Mouse (Mus musculus) hindbrain, embryonic 13.5 days (tissue): Measurements from ENCODE around the gene Tjp2. TPM values are rescaled to one million over a fixed set of nuclear protein-coding genes. Genes with fewer than 3 reads are reported as not detected.
"Not testable (repeated sequence)": the region's sequence is repeated elsewhere in the genome, so short reads cannot be mapped to it uniquely, and the experiment has no call there.

Experiments used
- ATAC-seq: fragments of 200-750 bp; cut with Nextera tagmentation; 2 replicates; pipeline ENCODE4 v1.8.0; 2017; ENCODE audit warnings: moderate TSS enrichment; ENCODE audit not compliant: low FRiP score
- H3K27ac ChIP-seq: fragments of 300-500 bp; sonication (generic); 2 replicates; pipeline ENCODE4 v1.5.1; 2015; ENCODE audit warnings: inconsistent platforms, mild to moderate bottlenecking, moderate library complexity
- H3K27me3 ChIP-seq: fragments of 300-500 bp; sonication (generic); 2 replicates; pipeline ENCODE4 v1.6.1; 2015; ENCODE audit warnings: mild to moderate bottlenecking, inconsistent platforms
- H3K36me3 ChIP-seq: fragments of 300-500 bp; sonication (generic); 2 replicates; pipeline ENCODE4 v1.6.1; 2015; ENCODE audit warnings: mild to moderate bottlenecking, inconsistent platforms
- H3K4me1 ChIP-seq: fragments of 300-500 bp; sonication (generic); replicated peaks from 2 replicates; pipeline ENCODE4 v1.6.1; 2015; ENCODE audit warnings: inconsistent platforms
- H3K4me2 ChIP-seq: fragments of 300-500 bp; sonication (generic); 2 replicates; pipeline ENCODE4 v1.6.1; 2015; ENCODE audit warnings: inconsistent platforms, mild to moderate bottlenecking, moderate library complexity
- H3K4me3 ChIP-seq: fragments of 300-500 bp; sonication (generic); 2 replicates; pipeline ENCODE4 v1.5.1; 2015; ENCODE audit warnings: mild to moderate bottlenecking, inconsistent platforms
- H3K9ac ChIP-seq: fragments of 300-500 bp; sonication (generic); 2 replicates; pipeline ENCODE4 v1.6.1; 2015; ENCODE audit warnings: mild to moderate bottlenecking, inconsistent platforms
- H3K9me3 ChIP-seq: fragments of 300-500 bp; sonication (generic); 2 replicates; pipeline ENCODE4 v1.6.1; 2016; ENCODE audit warnings: inconsistent platforms
- WGBS: fragments of 180-500 bp; shearing (Covaris S2); methylation state at CpG from one replicate; pipeline ENCODE4 v1.1.7; 2015; 5-methylcytosine and 5-hydroxymethylcytosine counted together
- polyA plus RNA-seq: library from polyadenylated mRNA; unstranded; fragments of >200 nt; fragmentation: Nextera tagmentation; extraction: Ambion mirVana; gene quantifications from 2 replicates; pipeline ENCODE4 v1.2.1, GENCODE M21; 2015

Tjp2 gene
- polyA plus RNA-seq, 1 experiment from 2014 or later, result 12.1 TPM

DNA sequence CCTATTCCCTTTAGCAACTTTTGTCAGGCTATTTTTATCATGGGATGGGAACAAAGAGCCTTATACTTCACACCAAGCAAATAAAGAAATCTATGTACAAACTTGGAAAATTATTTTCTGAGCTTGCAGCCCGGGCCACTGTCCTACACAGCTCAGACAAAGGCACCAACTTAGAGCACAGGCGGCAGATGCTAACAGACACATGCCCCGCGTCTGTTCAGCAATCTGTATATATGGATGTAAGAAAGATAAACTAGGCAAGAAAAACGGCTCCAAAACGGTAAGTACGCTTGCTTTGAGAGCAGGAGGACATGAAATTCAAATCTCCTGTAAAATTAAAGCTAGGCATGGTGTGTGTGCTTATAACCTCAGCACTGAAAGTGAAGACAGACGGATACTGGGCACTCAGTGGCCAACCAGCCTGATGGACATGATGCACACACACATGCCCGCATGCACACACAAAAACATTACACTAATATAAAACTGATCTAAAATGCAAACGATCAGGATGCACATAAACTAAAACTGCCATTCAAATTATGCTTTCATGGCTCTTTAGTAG, 122.2 kb downstream of the Tjp2 start:
- ATAC-seq, result no peak
- Histone ChIP-seq H3K36me3 (peaks cover 20% of the 10 kb centered on the region; the same call in 1 of the 2 replicates), H3K9ac (no peak overlapping the region), H3K9me3 (no peaks in the 10 kb centered on the region), H3K4me2 (no peak overlapping the region), H3K4me1 (no peaks in the 10 kb centered on the region), H3K4me3 (no peak overlapping the region), H3K27me3 (no peaks in the 10 kb centered on the region), H3K27ac (no peak overlapping the region)
- WGBS, result 93% methylated on average over 10 of the region's 10 CpGs

DNA sequence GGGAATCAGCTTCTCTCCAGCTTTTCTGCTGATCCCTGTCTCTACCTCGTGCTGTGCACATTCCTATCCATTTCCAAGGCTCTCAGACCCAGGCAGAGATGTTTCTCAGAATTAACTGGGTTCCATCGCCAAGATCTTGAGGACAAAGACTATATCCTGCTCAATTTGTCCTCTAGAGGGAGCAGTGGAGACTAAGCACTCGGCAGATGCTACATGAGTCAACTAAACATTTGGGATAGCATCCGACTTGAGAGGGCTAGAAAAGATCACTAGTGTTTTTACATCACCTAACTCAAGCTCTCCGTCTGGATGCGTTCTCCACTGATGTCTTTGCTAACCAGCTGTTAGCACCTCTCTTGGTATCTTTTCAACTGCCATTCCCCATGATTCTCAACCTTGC, 123.6 kb downstream of the Tjp2 start:
- peaks cover 23% of the 10 kb centered on the region; the same call in 1 of the 2 replicates for H3K36me3 ChIP-seq
- ATAC-seq, result no peak
- H3K27ac ChIP-seq, result no peak overlapping the region
- WGBS, result 81% methylated on average over 6 of the region's 6 CpGs
- no peak overlapping the region for H3K9ac ChIP-seq
- H3K4me2 ChIP-seq, result no peak overlapping the region
- no peak overlapping the region for H3K4me3 ChIP-seq
- no peaks in the 10 kb centered on the region for H3K4me1 ChIP-seq
- H3K9me3 ChIP-seq, result no peaks in the 10 kb centered on the region
- no peaks in the 10 kb centered on the region for H3K27me3 ChIP-seq

DNA sequence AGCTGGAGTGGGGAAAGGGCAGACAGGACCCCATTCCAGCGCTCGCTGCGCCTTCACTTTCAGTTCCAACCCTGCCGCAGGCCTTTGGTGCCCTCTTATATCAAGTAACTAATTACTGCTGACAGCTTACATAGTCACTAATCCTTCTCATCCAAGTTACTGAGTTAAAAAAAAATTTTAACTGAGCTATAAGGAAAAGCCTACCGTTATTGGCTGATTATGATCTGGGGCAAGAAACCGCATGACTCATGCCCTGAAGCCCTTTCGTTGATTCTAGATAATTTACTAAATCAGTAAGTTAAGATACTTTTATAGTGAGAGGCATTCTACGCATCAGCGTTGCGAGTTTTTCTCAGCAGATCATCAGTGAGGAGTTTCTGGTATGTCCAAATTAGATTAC, 126.1 kb downstream of the Tjp2 start:
- H3K9ac ChIP-seq, result no peak overlapping the region
- no peaks in the 10 kb centered on the region for H3K9me3 ChIP-seq
- no peak for ATAC-seq
- no peak overlapping the region for H3K27ac ChIP-seq
- peaks cover 42% of the 10 kb centered on the region for H3K36me3 ChIP-seq
- no peaks in the 10 kb centered on the region for H3K4me1 ChIP-seq
- H3K4me3 ChIP-seq, result no peak overlapping the region
- H3K27me3 ChIP-seq, result no peaks in the 10 kb centered on the region
- WGBS, result 93% methylated on average over 10 of the region's 10 CpGs
- no peak overlapping the region for H3K4me2 ChIP-seq

GRCm38 (mm10) chr19:24097666-24098455, 127.0 kb downstream of the Tjp2 start:
- no peak overlapping the region for H3K4me3 ChIP-seq
- H3K4me1 ChIP-seq, result no peaks in the 10 kb centered on the region
- no peaks in the 10 kb centered on the region for H3K9me3 ChIP-seq
- H3K4me2 ChIP-seq, result no peak overlapping the region
- no peak for ATAC-seq
- WGBS, result 86% methylated on average over 16 of the region's 16 CpGs
- peaks cover 44% of the 10 kb centered on the region for H3K36me3 ChIP-seq
- no peak overlapping the region for H3K27ac ChIP-seq
- no peaks in the 10 kb centered on the region for H3K27me3 ChIP-seq
- no peak overlapping the region for H3K9ac ChIP-seq

- WGBS, result 81% methylated on average over 8 of the region's 8 CpGs
- H3K27ac ChIP-seq, H3K4me1 ChIP-seq, H3K9me3 ChIP-seq, ATAC-seq, H3K9ac ChIP-seq, H3K4me3 ChIP-seq, H3K27me3 ChIP-seq, H3K4me2 ChIP-seq: not testable (repeated sequence)
- peaks cover 25% of the 10 kb centered on the region for H3K36me3 ChIP-seq
These were observed 132.8 kb downstream of the Tjp2 start for GRCm38 (mm10) chr19:24092060-24092459.

DNA sequence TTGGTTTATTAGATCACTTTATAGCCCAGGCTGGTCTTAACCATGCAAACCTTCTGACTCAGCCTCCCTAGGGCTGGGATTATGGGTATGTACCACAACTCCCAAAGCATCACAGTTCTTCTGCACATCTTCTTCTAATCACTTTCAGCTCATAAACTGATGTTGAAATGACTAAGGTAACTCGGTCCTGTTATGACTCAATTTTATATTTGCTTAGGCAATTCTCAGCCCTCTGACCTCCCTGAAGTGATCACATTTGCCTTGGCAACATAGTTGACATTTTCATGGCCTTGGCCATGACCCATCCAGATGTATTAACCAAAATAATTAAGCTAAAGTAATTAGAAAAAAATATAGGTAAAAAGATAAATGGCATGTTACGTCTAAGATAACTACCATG, 134.5 kb downstream of the Tjp2 start:
- Histone ChIP-seq H3K36me3 (peaks cover 15% of the 10 kb centered on the region), H3K4me1 (no peaks in the 10 kb centered on the region), H3K9me3 (no peaks in the 10 kb centered on the region), H3K27me3 (no peaks in the 10 kb centered on the region), H3K27ac (no peak overlapping the region), H3K4me2 (no peak overlapping the region), H3K9ac (no peak overlapping the region), H3K4me3 (no peak overlapping the region)
- WGBS, result 86% methylated on average over 2 of the region's 2 CpGs
- ATAC-seq, result no peak

GRCm38 (mm10) chr19:24085306-24085705, 139.5 kb downstream of the Tjp2 start:
- H3K4me2 ChIP-seq, result no peak overlapping the region
- no peak overlapping the region for H3K4me3 ChIP-seq
- no peak overlapping the region for H3K9ac ChIP-seq
- WGBS, result 76% methylated on average over 2 of the region's 2 CpGs
- H3K27me3 ChIP-seq, result no peaks in the 10 kb centered on the region
- H3K36me3 ChIP-seq, result no peaks in the 10 kb centered on the region
- 0 out of 2 replicates have a peak, but pooled peaks cover 3% of the 10 kb centered on the region for H3K4me1 ChIP-seq
- no peak for ATAC-seq
- H3K9me3 ChIP-seq, result no peaks in the 10 kb centered on the region
- no peak overlapping the region for H3K27ac ChIP-seq

GRCm38 (mm10) chr19:24080417-24081080, 144.3 kb downstream of the Tjp2 start:
- 42% methylated on average over 8 of the region's 8 CpGs for WGBS

GRCm38 (mm10) chr19:24077658-24078057, 147.2 kb downstream of the Tjp2 start:
- Histone ChIP-seq H3K4me1 (0 out of 2 replicates have a peak, but pooled peaks cover 3% of the 10 kb centered on the region), H3K4me3 (no peak overlapping the region), H3K36me3 (no peaks in the 10 kb centered on the region), H3K9ac (no peak overlapping the region), H3K27me3 (no peaks in the 10 kb centered on the region), H3K27ac (no peak overlapping the region), H3K9me3 (no peaks in the 10 kb centered on the region), H3K4me2 (no peak overlapping the region)
- no peak for ATAC-seq
- 97% methylated on average over 3 of the region's 3 CpGs for WGBS

More at GRCm38 (mm10) chr19:24080417-24081080, 144.3 kb downstream of the Tjp2 start:
- Histone ChIP-seq H3K4me2 (no peak overlapping the region), H3K9me3 (no peaks in the 10 kb centered on the region), H3K36me3 (no peaks in the 10 kb centered on the region), H3K27ac (no peak overlapping the region), H3K4me3 (no peak overlapping the region), H3K9ac (no peak overlapping the region), H3K27me3 (no peaks in the 10 kb centered on the region), H3K4me1 (0 out of 2 replicates have a peak, but pooled peaks cover 3% of the 10 kb centered on the region)
- no peak for ATAC-seq

GRCm38 (mm10) chr19:24076536-24076935, 148.3 kb downstream of the Tjp2 start:
- WGBS, result 93% methylated on average over 7 of the region's 7 CpGs
- Histone ChIP-seq H3K4me2 (no peak overlapping the region), H3K9ac (no peak overlapping the region), H3K36me3 (no peaks in the 10 kb centered on the region), H3K27me3 (no peaks in the 10 kb centered on the region), H3K27ac (no peak overlapping the region), H3K9me3 (no peaks in the 10 kb centered on the region), H3K4me3 (no peak overlapping the region), H3K4me1 (0 out of 2 replicates have a peak, but pooled peaks cover 3% of the 10 kb centered on the region)
- no peak for ATAC-seq

- Histone ChIP-seq H3K27me3 (no peaks in the 10 kb centered on the region), H3K4me3 (no peak overlapping the region), H3K9me3 (no peaks in the 10 kb centered on the region), H3K9ac (no peak overlapping the region), H3K36me3 (no peaks in the 10 kb centered on the region), H3K4me1 (0 out of 2 replicates have a peak, but pooled peaks cover 3% of the 10 kb centered on the region), H3K27ac (no peak overlapping the region), H3K4me2 (no peak overlapping the region)
- WGBS, result 89% methylated on average over 8 of the region's 8 CpGs
- no peak for ATAC-seq
These were observed 148.9 kb downstream of the Tjp2 start for GRCm38 (mm10) chr19:24075927-24076326.

GRCm38 (mm10) chr19:24073155-24073554, 151.7 kb downstream of the Tjp2 start:
- Histone ChIP-seq H3K9me3 (peaks cover 3% of the 10 kb centered on the region; the same call in 1 of the 2 replicates), H3K9ac (no peak overlapping the region), H3K4me2 (no peak overlapping the region), H3K27me3 (no peaks in the 10 kb centered on the region), H3K27ac (no peak overlapping the region), H3K4me1 (no peaks in the 10 kb centered on the region), H3K36me3 (no peaks in the 10 kb centered on the region), H3K4me3 (no peak overlapping the region)
- no peak for ATAC-seq
- 50% methylated on average over 4 of the region's 4 CpGs for WGBS
